Mouse (Mus musculus) inflammation-experienced regulatory T-cells (primary cell): Measurements from ENCODE around the gene Gm813. TPM values are rescaled to one million over a fixed set of nuclear protein-coding genes. Genes with fewer than 3 reads are reported as not detected.

Experiments
- polyA plus RNA-seq, 2 experiments: library from polyadenylated mRNA; unstranded; fragments of 100-300 nt; shearing (Covaris generic); gene quantifications; one replicate each; pipeline ENCODE4 v1.2.1; 2017

Gm813 gene
- under 1 TPM in 1 of 2 experiments, not detected in 1; 0.30 TPM for polyA plus RNA-seq

DNA sequence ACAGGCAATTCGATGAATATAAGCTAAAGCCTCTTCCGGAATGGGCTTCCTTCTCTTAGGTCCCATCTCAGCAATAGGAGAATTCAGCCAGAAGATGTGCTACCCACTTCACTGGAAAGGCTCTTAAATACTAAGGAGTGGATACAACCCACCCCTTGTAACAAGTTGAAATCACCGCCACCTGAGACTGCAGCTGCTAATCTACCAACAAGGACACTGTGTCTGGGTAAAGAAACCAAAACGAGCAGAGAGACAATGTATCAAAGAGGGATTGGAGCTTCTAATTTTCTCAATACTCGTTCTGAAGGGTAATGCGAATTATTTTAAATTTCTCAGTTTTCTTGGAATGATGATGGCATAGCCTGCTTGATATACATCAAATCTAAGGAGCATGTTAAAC is at the start of gene Gm813:
Gene Gm813, minus strand, starts transcription at position 101 of the 400 bp plus-strand sequence.

DNA sequence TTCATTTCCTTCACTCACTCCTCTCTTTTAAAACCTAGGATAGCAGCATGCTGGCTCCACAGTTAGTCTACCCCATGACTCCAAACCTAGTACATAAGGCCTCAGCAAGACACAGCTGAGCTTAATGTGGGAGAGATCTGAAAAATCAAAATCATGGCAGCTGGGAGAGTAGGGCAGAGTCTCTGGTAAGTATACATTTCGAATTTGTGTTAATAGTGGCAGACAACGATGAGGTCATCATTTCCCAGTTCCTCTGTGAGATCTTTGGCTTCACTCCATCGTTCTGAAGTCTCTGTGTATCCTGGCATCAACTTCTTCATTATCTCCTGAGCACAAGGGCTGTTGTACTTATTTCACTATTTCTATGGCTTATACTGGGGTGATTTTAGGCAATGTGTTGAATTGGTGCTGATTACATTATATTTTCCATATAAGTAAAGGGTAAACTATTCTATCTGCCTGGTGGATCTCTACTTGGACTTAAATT is 22.0 kb upstream of the Gm813 start, which contains the start of gene E330017A01Rik:
Gene E330017A01Rik, minus strand, starts transcription at position 51 of the 487 bp plus-strand sequence.

Other genes starting within 250 kb of the Gm813 start
- gene Dcbld2, start 208.5 kb downstream of the Gm813 start, polyA plus RNA-seq, result 1 to 10 TPM; 1.5 to 2.1 TPM
- gene St3gal6, start 92.7 kb downstream of the Gm813 start, polyA plus RNA-seq, result 10 to 100 TPM in 1 of 2 experiments, 1 to 10 TPM in 1; 9.7 to 50.5 TPM
- 1 to 10 TPM in 1 of 2 experiments, under 1 TPM in 1; 0.19 to 1.1 TPM for gene E330017A01Rik, start 21.8 kb upstream of the Gm813 start, polyA plus RNA-seq
- gene Cpox, start 53.3 kb upstream of the Gm813 start, polyA plus RNA-seq, result 100 to 1,000 TPM in 1 of 2 experiments, 10 to 100 TPM in 1; 48.6 to 129 TPM
- 10 to 100 TPM in 1 of 2 experiments, 1 to 10 TPM in 1; 9.4 to 77.5 TPM for gene Gpr15, start 102.1 kb upstream of the Gm813 start, polyA plus RNA-seq
- gene Cldnd1, start 110.9 kb upstream of the Gm813 start, polyA plus RNA-seq, result 100 to 1,000 TPM; 111 to 199 TPM
- gene Olfr172, start 146.2 kb upstream of the Gm813 start, polyA plus RNA-seq, result not detected
- gene Olfr173, start 183.3 kb upstream of the Gm813 start, polyA plus RNA-seq, result 1 to 10 TPM in 1 of 2 experiments, under 1 TPM in 1; 0.94 to 3.2 TPM
- not detected for gene Olfr175-ps1, start 209.8 kb upstream of the Gm813 start, polyA plus RNA-seq